Mouse (Mus musculus): ENCODE measurements at regions not wholly inside any gene's neighbourhood (a gene's known extent, or its start where the extent isn't known, plus 50 kb on each side); places are given as distances from the start of the nearest gene placed in this dataset.

- no peak overlapping the region for H3ac ChIP-seq (ENCODE audit: control insufficient read depth, insufficient read length, low read depth)
- no peaks in the 10 kb centered on the region for H3K79me2 ChIP-seq (ENCODE audit: control insufficient read depth, insufficient read depth)
- no peaks in the 10 kb centered on the region for H3K27me3 ChIP-seq (ENCODE audit: control insufficient read depth, insufficient read depth, insufficient read length)
- no peak overlapping the region for H3K4me3 ChIP-seq (ENCODE audit: insufficient read depth, poor library complexity, severe bottlenecking)
- no peaks in the 10 kb centered on the region for H3K36me3 ChIP-seq (ENCODE audit: control insufficient read depth, insufficient read depth)
- no peak for TF ChIP-seq CTCF (IDR thresholded peaks at IDR 0.05; ENCODE audit: control insufficient read depth, insufficient read depth, insufficient read length)
- no peak for TF ChIP-seq MAX (IDR thresholded peaks at IDR 0.05)
- no peak for TF ChIP-seq MYOD1 (IDR thresholded peaks at IDR 0.05; ENCODE audit: control insufficient read depth, insufficient read length, low read depth)
- no peak for TF ChIP-seq MYOG (IDR thresholded peaks at IDR 0.05; ENCODE audit: control insufficient read depth, extremely low read depth, insufficient read length)
- TF ChIP-seq FOSL1 (IDR thresholded peaks at IDR 0.05; ENCODE audit: insufficient read depth, low read length, poor library complexity, severe bottlenecking) = no peak
- TF ChIP-seq USF1 (IDR thresholded peaks at IDR 0.05; ENCODE audit: low read depth) = no peak
- TF ChIP-seq CEBPB (IDR thresholded peaks at IDR 0.05; ENCODE audit: low read depth) = no peak
- no peaks in the 10 kb centered on the region for H3K79me3 ChIP-seq (ENCODE audit: low read depth)
Observed at GRCm38 (mm10) chr10:99632250-99632985, 127.0 kb downstream of the Csl start.

- Histone ChIP-seq H3K27me3 (ENCODE audit: control insufficient read depth, insufficient read depth, insufficient read length) (no peaks in the 10 kb centered on the region), H3K36me3 (ENCODE audit: control insufficient read depth, insufficient read depth) (no peaks in the 10 kb centered on the region), H3K4me3 (ENCODE audit: insufficient read depth, poor library complexity, severe bottlenecking) (no peak overlapping the region), H3K79me3 (ENCODE audit: low read depth) (no peaks in the 10 kb centered on the region), H3ac (ENCODE audit: control insufficient read depth, insufficient read length, low read depth) (no peak overlapping the region), H3K79me2 (ENCODE audit: control insufficient read depth, insufficient read depth) (no peaks in the 10 kb centered on the region)
- TF ChIP-seq MYOD1 (IDR thresholded peaks at IDR 0.05; ENCODE audit: control insufficient read depth, insufficient read length, low read depth) (no peak), CEBPB (IDR thresholded peaks at IDR 0.05; ENCODE audit: low read depth) (no peak), CTCF (IDR thresholded peaks at IDR 0.05; ENCODE audit: control insufficient read depth, insufficient read depth, insufficient read length) (no peak), FOSL1 (IDR thresholded peaks at IDR 0.05; ENCODE audit: insufficient read depth, low read length, poor library complexity, severe bottlenecking) (no peak), USF1 (IDR thresholded peaks at IDR 0.05; ENCODE audit: low read depth) (no peak), MAX (IDR thresholded peaks at IDR 0.05) (no peak), MYOG (IDR thresholded peaks at IDR 0.05; ENCODE audit: control insufficient read depth, extremely low read depth, insufficient read length) (no peak)
Observed at GRCm38 (mm10) chr10:99635796-99636195, 123.7 kb downstream of the Csl start.

- Histone ChIP-seq H3K79me2 (ENCODE audit: control insufficient read depth, insufficient read depth) (no peaks in the 10 kb centered on the region), H3K4me3 (ENCODE audit: insufficient read depth, poor library complexity, severe bottlenecking) (no peak overlapping the region), H3K79me3 (ENCODE audit: low read depth) (no peaks in the 10 kb centered on the region), H3ac (ENCODE audit: control insufficient read depth, insufficient read length, low read depth) (no peak overlapping the region), H3K27me3 (ENCODE audit: control insufficient read depth, insufficient read depth, insufficient read length) (no peaks in the 10 kb centered on the region), H3K36me3 (ENCODE audit: control insufficient read depth, insufficient read depth) (no peaks in the 10 kb centered on the region)
- TF ChIP-seq MYOD1 (IDR thresholded peaks at IDR 0.05; ENCODE audit: control insufficient read depth, insufficient read length, low read depth) (no peak), USF1 (IDR thresholded peaks at IDR 0.05; ENCODE audit: low read depth) (no peak), FOSL1 (IDR thresholded peaks at IDR 0.05; ENCODE audit: insufficient read depth, low read length, poor library complexity, severe bottlenecking) (no peak), CTCF (IDR thresholded peaks at IDR 0.05; ENCODE audit: control insufficient read depth, insufficient read depth, insufficient read length) (no peak), MYOG (IDR thresholded peaks at IDR 0.05; ENCODE audit: control insufficient read depth, extremely low read depth, insufficient read length) (no peak), MAX (IDR thresholded peaks at IDR 0.05) (no peak), CEBPB (IDR thresholded peaks at IDR 0.05; ENCODE audit: low read depth) (no peak)
Observed at GRCm38 (mm10) chr10:99639022-99639421, 120.4 kb downstream of the Csl start.

DNA sequence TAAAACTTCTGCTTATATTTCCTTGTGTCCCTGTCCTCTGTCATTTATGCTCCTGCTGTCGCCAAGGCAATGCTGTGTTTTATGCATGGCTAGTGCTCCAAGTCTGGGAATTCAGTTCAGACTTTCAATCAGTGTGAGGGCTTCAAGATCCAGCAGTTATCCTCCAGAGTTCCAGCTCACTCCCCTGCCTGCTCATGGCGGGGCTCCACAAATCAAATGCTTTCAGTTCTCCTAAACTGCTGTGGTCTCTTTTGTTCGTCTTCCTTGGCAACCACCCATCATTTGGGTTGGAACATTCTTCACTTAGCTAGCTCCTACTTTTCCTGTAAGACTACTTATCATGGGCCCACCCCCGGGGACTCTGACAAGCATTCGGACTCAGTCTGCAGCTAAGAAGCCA lies 120.0 kb downstream of the Csl start:
- TF ChIP-seq USF1 (IDR thresholded peaks at IDR 0.05; ENCODE audit: low read depth) (no peak), FOSL1 (IDR thresholded peaks at IDR 0.05; ENCODE audit: insufficient read depth, low read length, poor library complexity, severe bottlenecking) (no peak), CEBPB (IDR thresholded peaks at IDR 0.05; ENCODE audit: low read depth) (no peak), MYOD1 (IDR thresholded peaks at IDR 0.05; ENCODE audit: control insufficient read depth, insufficient read length, low read depth) (no peak), MAX (IDR thresholded peaks at IDR 0.05) (no peak), MYOG (IDR thresholded peaks at IDR 0.05; ENCODE audit: control insufficient read depth, extremely low read depth, insufficient read length) (no peak), CTCF (IDR thresholded peaks at IDR 0.05; ENCODE audit: control insufficient read depth, insufficient read depth, insufficient read length) (no peak)
- no peak overlapping the region for H3K4me3 ChIP-seq (ENCODE audit: insufficient read depth, poor library complexity, severe bottlenecking)
- H3ac ChIP-seq (ENCODE audit: control insufficient read depth, insufficient read length, low read depth) = no peak overlapping the region
- H3K27me3 ChIP-seq (ENCODE audit: control insufficient read depth, insufficient read depth, insufficient read length) = no peaks in the 10 kb centered on the region
- H3K79me3 ChIP-seq (ENCODE audit: low read depth) = no peaks in the 10 kb centered on the region
- H3K79me2 ChIP-seq (ENCODE audit: control insufficient read depth, insufficient read depth) = no peaks in the 10 kb centered on the region
- no peaks in the 10 kb centered on the region for H3K36me3 ChIP-seq (ENCODE audit: control insufficient read depth, insufficient read depth)

DNA sequence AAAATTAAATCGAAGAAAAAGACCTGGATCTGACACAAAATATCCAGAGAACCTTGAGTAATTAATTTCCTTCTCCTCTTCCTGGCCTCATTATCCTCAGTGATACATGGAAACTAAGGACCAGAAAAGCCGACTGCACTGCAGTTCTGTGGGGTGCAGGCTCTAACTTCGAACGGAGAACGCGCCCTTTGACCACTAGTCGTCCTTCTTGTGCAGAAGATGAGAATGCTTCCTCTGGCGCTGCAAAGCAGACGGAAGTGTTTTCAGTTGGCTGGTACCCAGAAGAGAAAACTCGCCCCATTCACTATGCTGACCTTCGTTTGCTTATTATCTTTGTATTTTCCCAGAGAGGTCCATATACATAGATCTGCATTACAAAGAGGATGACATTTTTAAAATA lies 117.7 kb downstream of the Csl start:
- TF ChIP-seq MYOG (IDR thresholded peaks at IDR 0.05; ENCODE audit: control insufficient read depth, extremely low read depth, insufficient read length) (no peak), CEBPB (IDR thresholded peaks at IDR 0.05; ENCODE audit: low read depth) (no peak), CTCF (IDR thresholded peaks at IDR 0.05; ENCODE audit: control insufficient read depth, insufficient read depth, insufficient read length) (peak; percentile 16)
- no peaks in the 10 kb centered on the region for H3K79me2 ChIP-seq (ENCODE audit: control insufficient read depth, insufficient read depth)
- H3K36me3 ChIP-seq (ENCODE audit: control insufficient read depth, insufficient read depth) = no peaks in the 10 kb centered on the region
- H3K79me3 ChIP-seq (ENCODE audit: low read depth) = no peaks in the 10 kb centered on the region
- no peak overlapping the region for H3ac ChIP-seq (ENCODE audit: control insufficient read depth, insufficient read length, low read depth)
- no peak overlapping the region for H3K4me3 ChIP-seq (ENCODE audit: insufficient read depth, poor library complexity, severe bottlenecking)
- H3K27me3 ChIP-seq (ENCODE audit: control insufficient read depth, insufficient read depth, insufficient read length) = no peaks in the 10 kb centered on the region
